ENCODE assay signal across 29 mouse cellular contexts in genomic region chr10:126480382-126480781, GRCm38 (mm10).
"Had no signal": no experiment of that assay in that cellular context is flagged by ENCODE, and none has a peak within 500 bp of the region (broad histone marks: within the 10 kb centered on the region; RNA-seq: fewer than 3 reads in every experiment).

No protein-coding gene starts in this region.

- H3K4me3 ChIP-seq: embryonic facial prominence, embryonic 10.5 days; embryonic facial prominence, embryonic 12.5 days; embryonic facial prominence, embryonic 13.5 days; embryonic facial prominence, embryonic 15.5 days; erythroblast, embryonic 14.5 days; forebrain, embryonic 10.5 days; forebrain, embryonic 12.5 days; forebrain, embryonic 13.5 days; forebrain, embryonic 15.5 days; gastrocnemius, adult 2 months; heart, adult 2 months had no signal

- ATAC-seq: forebrain, embryonic 13.5 days; forebrain, embryonic 14.5 days; forebrain, embryonic 15.5 days; forebrain, embryonic 16.5 days; forebrain, postnatal 0 days had no signal

- H3K27me3 ChIP-seq: embryonic facial prominence, embryonic 12.5 days; embryonic facial prominence, embryonic 13.5 days; embryonic facial prominence, embryonic 15.5 days; forebrain, embryonic 12.5 days; forebrain, embryonic 13.5 days; forebrain, embryonic 15.5 days had no signal

- H3K9me3 ChIP-seq: embryonic facial prominence, embryonic 12.5 days; embryonic facial prominence, embryonic 13.5 days; embryonic facial prominence, embryonic 15.5 days; forebrain, embryonic 13.5 days; forebrain, embryonic 15.5 days had no signal

- DNase-seq: cerebellum, adult 18-20 months; cerebellum, adult 2 months; cerebellum, adult 8-10 months; cerebellum, adult 9-10 months; cerebellum, adult 9-11 months; cerebellum, postnatal 10 days; cerebellum, postnatal 14 days; cerebellum, postnatal 25 days; cerebellum, postnatal 36 days; embryo, embryonic 11 days; forebrain, postnatal 0 days; gastrocnemius, adult 2 months; gastrocnemius, postnatal 10 days; gastrocnemius, postnatal 14 days; gastrocnemius, postnatal 25 days; gastrocnemius, postnatal 36 days; heart, adult 18-20 months; heart, adult 2 months had no signal

- H3K27ac ChIP-seq: embryonic facial prominence, embryonic 10.5 days; embryonic facial prominence, embryonic 12.5 days; embryonic facial prominence, embryonic 13.5 days; embryonic facial prominence, embryonic 15.5 days; forebrain, embryonic 10.5 days; forebrain, embryonic 12.5 days; forebrain, embryonic 13.5 days; forebrain, embryonic 15.5 days; gastrocnemius, adult 2 months; heart, adult 2 months had no signal

- H3K4me2 ChIP-seq: embryonic facial prominence, embryonic 12.5 days; embryonic facial prominence, embryonic 13.5 days; embryonic facial prominence, embryonic 15.5 days; forebrain, embryonic 12.5 days; forebrain, embryonic 13.5 days; forebrain, embryonic 15.5 days had no signal

- H3K4me1 ChIP-seq: embryonic facial prominence, embryonic 10.5 days; embryonic facial prominence, embryonic 12.5 days; embryonic facial prominence, embryonic 13.5 days; embryonic facial prominence, embryonic 15.5 days; forebrain, embryonic 10.5 days; forebrain, embryonic 12.5 days; forebrain, embryonic 13.5 days; forebrain, embryonic 15.5 days had no signal

- H3K36me3 ChIP-seq: embryonic facial prominence, embryonic 10.5 days; embryonic facial prominence, embryonic 12.5 days; embryonic facial prominence, embryonic 13.5 days; embryonic facial prominence, embryonic 15.5 days; forebrain, embryonic 10.5 days; forebrain, embryonic 12.5 days; forebrain, embryonic 15.5 days had no signal

- H3K9ac ChIP-seq: embryonic facial prominence, embryonic 12.5 days; embryonic facial prominence, embryonic 13.5 days; embryonic facial prominence, embryonic 15.5 days; forebrain, embryonic 12.5 days; forebrain, embryonic 13.5 days; forebrain, embryonic 15.5 days; forebrain, postnatal 0 days had no signal
